Mouse (Mus musculus) subcutaneous adipose tissue, adult 2 months (tissue): ENCODE data around the gene Podxl2. TPM values are rescaled to one million over a fixed set of nuclear protein-coding genes. Genes with fewer than 3 reads are reported as not detected.

Source experiments
- polyA plus RNA-seq: library from polyadenylated mRNA; depleted of rRNA; stranded (reverse); fragments of >200 nt; gene quantifications from 2 replicates; pipeline ENCODE4 v1.2.3, GENCODE M21; 2012; ENCODE audit warnings: low replicate concordance; rRNA removed

Gene Podxl2
- polyA plus RNA-seq, result 19.9 and 82.4 TPM in 2 replicates

DNA sequence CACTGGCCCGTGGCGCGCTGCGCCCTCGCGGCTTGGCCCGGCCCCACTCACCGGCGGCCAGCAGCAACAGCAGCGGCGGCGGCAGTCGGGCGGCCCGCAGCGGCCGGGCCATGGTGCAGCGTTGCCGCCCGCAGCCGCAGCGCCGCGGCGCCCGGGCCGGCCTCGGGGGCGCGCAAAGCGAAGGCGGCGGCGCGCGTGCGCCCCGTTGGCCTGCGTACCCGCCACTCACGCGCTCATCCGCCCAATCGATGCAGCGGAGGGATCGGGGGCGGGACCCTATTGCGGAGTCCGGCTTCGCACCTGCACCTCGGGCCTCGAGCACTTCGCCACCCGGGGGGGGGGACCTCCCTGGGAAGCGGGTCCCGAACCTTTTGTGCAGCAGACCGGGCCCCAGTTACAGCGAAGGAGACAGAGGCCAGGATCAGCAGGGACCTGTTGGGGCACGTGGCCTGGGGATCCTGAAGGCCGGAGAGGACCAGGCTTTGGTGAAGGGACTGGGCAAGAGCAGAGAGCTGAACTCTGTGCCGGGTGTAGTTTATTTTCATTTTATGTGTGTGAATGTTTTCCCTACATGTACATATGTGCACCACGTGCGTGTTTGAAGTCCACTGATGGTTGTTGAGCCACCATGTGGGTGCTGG, at the start of gene Podxl2:
Podxl2 (minus strand) TSS at position 177 of the 641 bp plus-strand sequence.

GRCm38 (mm10) chr6:88901947-88902820, 27.3 kb upstream of the Podxl2 start, which contains the start of gene Tpra1:
Gene Tpra1, plus strand, starts transcription at chr6:88902251.

GRCm38 (mm10) chr6:88898534-88899048, 23.7 kb upstream of the Podxl2 start, which contains the start of gene Mcm2:
Gene Mcm2, minus strand, starts transcription at chr6:88898780.

DNA sequence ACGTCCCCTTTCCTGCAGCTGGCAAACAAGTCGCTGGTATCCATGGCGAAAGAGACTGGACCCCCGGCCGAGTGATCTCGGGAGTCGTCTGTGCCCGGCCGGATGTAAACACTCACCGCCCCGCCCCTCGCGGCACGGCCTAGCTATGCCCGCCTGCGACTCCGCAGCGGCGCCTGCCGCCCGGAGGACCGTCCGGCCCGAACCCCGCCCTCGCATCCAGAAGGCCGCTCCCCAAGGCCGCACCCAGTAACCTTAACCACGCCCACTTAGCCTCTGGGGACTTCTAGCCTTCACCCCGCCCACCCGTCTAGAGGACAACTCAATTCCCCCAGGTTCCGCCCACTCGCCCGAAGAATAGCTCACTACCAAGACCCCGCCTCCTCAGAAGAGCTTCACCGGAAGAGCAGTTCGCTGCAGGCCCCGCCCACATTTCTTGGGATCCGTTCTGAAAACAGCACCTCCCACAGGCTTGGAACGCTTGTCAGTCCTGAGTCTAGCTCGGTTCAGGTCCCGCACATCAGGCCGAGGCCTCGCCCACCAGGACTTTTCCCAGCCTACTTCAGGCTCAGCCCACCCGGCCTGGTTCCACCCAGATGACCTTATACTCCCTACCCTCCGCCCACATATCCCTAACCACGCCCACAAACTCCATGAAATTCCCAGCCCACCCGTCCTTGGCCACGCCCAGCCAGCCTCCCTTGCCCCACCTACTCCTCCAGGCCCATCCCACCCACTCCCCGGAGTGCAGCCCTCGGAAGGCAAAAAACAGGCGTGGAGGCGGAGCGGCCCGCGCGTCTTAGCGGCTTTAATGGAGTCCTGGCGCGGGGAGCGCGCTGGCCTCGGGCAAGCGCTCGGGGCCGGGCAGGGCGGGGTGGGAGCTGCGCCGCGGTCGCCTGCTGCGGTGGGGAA, 32.8 kb downstream of the Podxl2 start, which contains the start of gene Abtb1:
Abtb1 (minus strand) TSS at position 204 of the 909 bp plus-strand sequence.

Other genes with a start within 250 kb of the Podxl2 start
- 0.32 and 1.4 TPM in 2 replicates for gene Kbtbd12, start 237.1 kb downstream of the Podxl2 start, polyA plus RNA-seq
- gene Mgll, start 150.6 kb downstream of the Podxl2 start, polyA plus RNA-seq, result 584 and 1,604 TPM in 2 replicates
- 69.8 and 80.4 TPM in 2 replicates for gene Abtb1, start 33.1 kb downstream of the Podxl2 start, polyA plus RNA-seq
- gene Mcm2, start 23.7 kb upstream of the Podxl2 start, polyA plus RNA-seq, result 5.8 and 35.3 TPM in 2 replicates
- gene Tpra1, start 27.2 kb upstream of the Podxl2 start, polyA plus RNA-seq, result 120 and 155 TPM in 2 replicates